Mouse (Mus musculus) limb, embryonic 10.5 days (tissue): ENCODE measurements around the gene Srsf9. TPM values are rescaled to one million over a fixed set of nuclear protein-coding genes. Genes with fewer than 3 reads are reported as not detected.

Experiments used
- DNase-seq: peaks from one replicate; pipeline ENCODE4 v3.0.0-alpha.2; 2017; ENCODE audit warnings: low spot score
- H3K27ac ChIP-seq: fragments of 300-500 bp; sonication (generic); 2 replicates; pipeline ENCODE4 v1.5.1; 2016; ENCODE audit warnings: mild to moderate bottlenecking
- H3K27me3 ChIP-seq: fragments of 300-500 bp; sonication (generic); 2 replicates; pipeline ENCODE4 v1.6.1; 2016; ENCODE audit warnings: low read depth, mild to moderate bottlenecking; ENCODE audit not compliant: poor library complexity, severe bottlenecking
- H3K36me3 ChIP-seq: fragments of 300-500 bp; sonication (generic); 2 replicates; pipeline ENCODE4 v1.6.1; 2016; ENCODE audit warnings: mild to moderate bottlenecking, moderate library complexity
- H3K4me1 ChIP-seq: fragments of 300-500 bp; sonication (generic); 2 replicates; pipeline ENCODE4 v1.6.1; 2016
- H3K4me3 ChIP-seq: fragments of 300-500 bp; sonication (generic); 2 replicates; pipeline ENCODE4 v1.5.1; 2016; ENCODE audit warnings: mild to moderate bottlenecking, moderate library complexity
- H3K9me3 ChIP-seq: fragments of 300-500 bp; sonication (generic); replicated peaks from 2 replicates; pipeline ENCODE4 v1.6.1; 2016; ENCODE audit warnings: mild to moderate bottlenecking
- WGBS: fragments of 180-500 bp; shearing (Covaris S2); methylation state at CpG from one replicate; pipeline ENCODE4 v1.1.7; 2016; 5-methylcytosine and 5-hydroxymethylcytosine counted together
- polyA plus RNA-seq: library from polyadenylated mRNA; unstranded; fragments of >200 nt; fragmentation: Nextera tagmentation; extraction: Ambion mirVana; gene quantifications from 2 replicates; pipeline ENCODE4 v1.2.1, GENCODE M21; 2016

Srsf9 gene
- polyA plus RNA-seq = 444 and 468 TPM in 2 replicates

GRCm38 (mm10) chr5:115326875-115327609, at the start of gene Srsf9:
TSS of gene Srsf9 (plus strand) at chr5:115327177.
- under 1% methylated on average over 92 of the region's 97 CpGs for WGBS
- DNase-seq = peak; percentile 99
- Histone ChIP-seq H3K4me3 (peak within 1 kb of the TSS; percentile 84), H3K27ac (peak within 1 kb of the TSS; percentile 98), H3K27me3 (no peaks in the 10 kb centered on the region), H3K36me3 (peaks cover 33% of the 10 kb centered on the region), H3K4me1 (peaks cover 22% of the 10 kb centered on the region), H3K9me3 (no peaks in the 10 kb centered on the region)

GRCm38 (mm10) chr5:115278053-115278452, 48.9 kb upstream of the Srsf9 start:
- DNase-seq = no peak
- no peak overlapping the region for H3K4me3 ChIP-seq
- 74% methylated on average over 1 of the region's 1 CpGs for WGBS
- peaks cover 6% of the 10 kb centered on the region for H3K36me3 ChIP-seq
- H3K9me3 ChIP-seq = no peaks in the 10 kb centered on the region
- peaks cover 16% of the 10 kb centered on the region for H3K4me1 ChIP-seq
- no peaks in the 10 kb centered on the region for H3K27me3 ChIP-seq
- H3K27ac ChIP-seq = no peak overlapping the region

- Histone ChIP-seq H3K27me3 (no peaks in the 10 kb centered on the region), H3K4me1 (peaks cover 9% of the 10 kb centered on the region), H3K9me3 (no peaks in the 10 kb centered on the region), H3K27ac (no peak overlapping the region), H3K4me3 (no peak overlapping the region), H3K36me3 (peaks cover 13% of the 10 kb centered on the region)
- DNase-seq = no peak
- 77% methylated on average over 2 of the region's 2 CpGs for WGBS
Observed at GRCm38 (mm10) chr5:115278785-115279184, 48.2 kb upstream of the Srsf9 start.

GRCm38 (mm10) chr5:115279226-115280049, 47.5 kb upstream of the Srsf9 start, which contains the start of gene Coq5:
TSS of gene Coq5 (plus strand) at chr5:115279666.
- Histone ChIP-seq H3K9me3 (no peaks in the 10 kb centered on the region), H3K27ac (peak within 1 kb of the TSS; percentile 86), H3K4me3 (peak within 1 kb of the TSS; percentile 96), H3K4me1 (peaks cover 9% of the 10 kb centered on the region), H3K36me3 (peaks cover 20% of the 10 kb centered on the region), H3K27me3 (no peaks in the 10 kb centered on the region)
- whole genome bisulfite sequencing = 4% methylated on average over 45 of the region's 45 CpGs
- peak; percentile 88 for DNase-seq

GRCm38 (mm10) chr5:115280050-115280687, 46.8 kb upstream of the Srsf9 start:
- Histone ChIP-seq H3K27me3 (no peaks in the 10 kb centered on the region), H3K36me3 (peaks cover 26% of the 10 kb centered on the region), H3K9me3 (no peaks in the 10 kb centered on the region), H3K27ac (peak overlapping the region; percentile 86), H3K4me3 (peak overlapping the region; percentile 96), H3K4me1 (peaks cover 9% of the 10 kb centered on the region)
- WGBS = 8% methylated on average over 17 of the region's 17 CpGs
- DNase-seq = peak; percentile 53

GRCm38 (mm10) chr5:115284735-115285134, 42.2 kb upstream of the Srsf9 start:
- Histone ChIP-seq H3K4me3 (no peak overlapping the region), H3K27ac (no peak overlapping the region), H3K9me3 (no peaks in the 10 kb centered on the region), H3K36me3 (peaks cover 64% of the 10 kb centered on the region), H3K4me1 (peaks cover 7% of the 10 kb centered on the region), H3K27me3 (no peaks in the 10 kb centered on the region)
- WGBS = 94% methylated on average over 3 of the region's 3 CpGs
- no peak for DNase-seq

- Histone ChIP-seq H3K4me1 (peaks cover 19% of the 10 kb centered on the region), H3K9me3 (no peaks in the 10 kb centered on the region), H3K36me3 (peaks cover 95% of the 10 kb centered on the region), H3K27me3 (no peaks in the 10 kb centered on the region), H3K4me3 (no peak overlapping the region), H3K27ac (no peak overlapping the region)
- no peak for DNase-seq
- WGBS = 91% methylated on average over 8 of the region's 8 CpGs
Observed at GRCm38 (mm10) chr5:115294173-115294572, 32.8 kb upstream of the Srsf9 start.

- no peaks in the 10 kb centered on the region for H3K27me3 ChIP-seq
- H3K4me3 ChIP-seq = no peak overlapping the region
- 86% methylated on average over 10 of the region's 10 CpGs for WGBS
- H3K27ac ChIP-seq = no peak overlapping the region
- no peak for DNase-seq
- peaks cover 32% of the 10 kb centered on the region for H3K4me1 ChIP-seq
- H3K9me3 ChIP-seq = no peaks in the 10 kb centered on the region
- H3K36me3 ChIP-seq = peaks cover 83% of the 10 kb centered on the region
Observed at GRCm38 (mm10) chr5:115296347-115296746, 30.6 kb upstream of the Srsf9 start.

GRCm38 (mm10) chr5:115300035-115300744, 26.8 kb upstream of the Srsf9 start:
- Histone ChIP-seq H3K36me3 (peaks cover 48% of the 10 kb centered on the region), H3K4me3 (peak overlapping the region; percentile 93), H3K27ac (peak overlapping the region; percentile 93), H3K4me1 (peaks cover 34% of the 10 kb centered on the region), H3K9me3 (no peaks in the 10 kb centered on the region), H3K27me3 (no peaks in the 10 kb centered on the region)
- WGBS = under 1% methylated on average over 46 of the region's 46 CpGs
- DNase-seq = peak; percentile 71

- peak within 1 kb of the TSS; percentile 93 for H3K4me3 ChIP-seq
- under 1% methylated on average over 65 of the region's 66 CpGs for WGBS
- no peaks in the 10 kb centered on the region for H3K9me3 ChIP-seq
- peaks cover 31% of the 10 kb centered on the region for H3K4me1 ChIP-seq
- peak within 1 kb of the TSS; percentile 93 for H3K27ac ChIP-seq
- H3K27me3 ChIP-seq = no peaks in the 10 kb centered on the region
- peak; percentile 100 for DNase-seq
- peaks cover 40% of the 10 kb centered on the region for H3K36me3 ChIP-seq
Observed at GRCm38 (mm10) chr5:115300792-115301614, 26.0 kb upstream of the Srsf9 start, which contains the start of gene Dynll1. TSS of gene Dynll1 (minus strand) at chr5:115300999.

- WGBS = 31% methylated on average over 13 of the region's 13 CpGs
- H3K27ac ChIP-seq = peak overlapping the region; percentile 93
- no peaks in the 10 kb centered on the region for H3K9me3 ChIP-seq
- H3K4me3 ChIP-seq = peak overlapping the region; percentile 93
- no peaks in the 10 kb centered on the region for H3K27me3 ChIP-seq
- peaks cover 34% of the 10 kb centered on the region for H3K36me3 ChIP-seq
- peaks cover 31% of the 10 kb centered on the region for H3K4me1 ChIP-seq
- no peak for DNase-seq
Observed at GRCm38 (mm10) chr5:115301615-115302014, 25.4 kb upstream of the Srsf9 start.
